ENCODE assay signal across 8 mouse cellular contexts in genomic region chr14:96518151-96518953, GRCm38 (mm10). TPM values are rescaled to one million over a fixed set of nuclear protein-coding genes. Genes with fewer than 3 reads are reported as not detected.
DNase-seq lines count a peak whose midpoint lies in the region; ATAC-seq and TF ChIP-seq lines count a peak whose summit lies in the region.

No protein-coding gene starts in this region.

- H3K4me3 ChIP-seq in heart, embryonic 15.5 days: peak overlapping the region; percentile 48
- H3K4me3 ChIP-seq in forebrain, embryonic 14.5 days (ENCODE audit: low read depth, low read length): peak overlapping the region; percentile 49
- H3K4me3 ChIP-seq in olfactory bulb, adult 2 months (ENCODE audit: insufficient read depth, low read depth, low read length): peak overlapping the region; percentile 80

- under 1% methylated on average over 35 of the region's 35 CpGs for WGBS in heart, embryonic 15.5 days
- WGBS in forebrain, embryonic 14.5 days: under 1% methylated on average over 35 of the region's 35 CpGs
- WGBS in olfactory bulb, adult 2 months: 1% methylated on average over 35 of the region's 35 CpGs

- no peak for TF ChIP-seq CTCF in olfactory bulb, adult 2 months (IDR thresholded peaks at IDR 0.05; ENCODE audit: insufficient read depth, low read depth, low read length)

- no peaks in the 10 kb centered on the region for H3K9me3 ChIP-seq in heart, embryonic 15.5 days (replicated peaks)
- H3K9me3 ChIP-seq in forebrain, embryonic 14.5 days (replicated peaks; ENCODE audit: control insufficient read depth, low read length): no peaks in the 10 kb centered on the region

- peak overlapping the region; percentile 33 for H3K9ac ChIP-seq in heart, embryonic 15.5 days
- H3K9ac ChIP-seq in forebrain, embryonic 14.5 days (ENCODE audit: low read length): peak overlapping the region; percentile 70

- H3K27me3 ChIP-seq in heart, embryonic 15.5 days: peaks cover 26% of the 10 kb centered on the region
- H3K27me3 ChIP-seq in forebrain, embryonic 14.5 days (replicated peaks; ENCODE audit: control insufficient read depth, insufficient read depth, low read length): no peaks in the 10 kb centered on the region

- TF ChIP-seq POLR2A in olfactory bulb, adult 2 months (IDR thresholded peaks at IDR 0.05; ENCODE audit: insufficient read depth, low read depth, low read length): no peak

- peaks cover 12% of the 10 kb centered on the region for H3K4me1 ChIP-seq in heart, embryonic 15.5 days (replicated peaks)
- no peaks in the 10 kb centered on the region for H3K4me1 ChIP-seq in forebrain, embryonic 14.5 days (ENCODE audit: control insufficient read depth, insufficient read depth, low read length)
- H3K4me1 ChIP-seq in olfactory bulb, adult 2 months (ENCODE audit: control insufficient read depth, insufficient read depth, low read length): peaks cover 10% of the 10 kb centered on the region; the same call in 1 of the 2 replicates

- no peak overlapping the region for H3K27ac ChIP-seq in heart, embryonic 15.5 days
- 0 out of 2 replicates have a peak overlapping the region, but pooled peaks have one; percentile 17 for H3K27ac ChIP-seq in forebrain, embryonic 14.5 days (ENCODE audit: low read depth, low read length)
- peak overlapping the region; percentile 76 for H3K27ac ChIP-seq in olfactory bulb, adult 2 months (ENCODE audit: insufficient read depth, low read depth, low read length)

- ATAC-seq in heart, embryonic 15.5 days (replicated peaks; ENCODE audit: insufficient number of reproducible peaks, insufficient read depth, low FRiP score, low read depth): no peak
- peak; percentile 82 for ATAC-seq in forebrain, embryonic 14.5 days
- no peak for ATAC-seq in activated CD4-positive, CD25-positive, alpha-beta regulatory T cell, adult 4 months

- no peak for DNase-seq in heart, adult 9 months (ENCODE audit: low spot score in 2 of 2)
- peak; percentile 11 for DNase-seq in R1 (ENCODE audit: low read depth, low spot score)
- peak; percentile 65 for DNase-seq in forebrain, embryonic 14.5 days (ENCODE audit: low spot score)
- peak; percentile 29 to 30 for DNase-seq in left cerebral cortex, postnatal 36 days (ENCODE audit: low spot score in 2 of 2)
- DNase-seq in c-Kit-positive CD71-positive TER-119-positive erythroid progenitor cells, embryonic 14.5 days (ENCODE audit: low spot score): no peak

- H3K4me2 ChIP-seq in heart, embryonic 15.5 days: peak overlapping the region; percentile 92
- H3K4me2 ChIP-seq in forebrain, embryonic 14.5 days (ENCODE audit: low read length): peak overlapping the region; percentile 88

- no peaks in the 10 kb centered on the region for H3K36me3 ChIP-seq in heart, embryonic 15.5 days
- H3K36me3 ChIP-seq in forebrain, embryonic 14.5 days (ENCODE audit: control insufficient read depth, insufficient read depth, low read length): no peaks in the 10 kb centered on the region

- intact Hi-C loops in left cerebral cortex, postnatal 36 days (cut with DNase I): no loop called here

RNA-seq across cellular contexts. Expression of gene Klhl1, which starts 0.6 kb away (rescaled TPM):
- polyA plus RNA-seq in heart, embryonic 15.5 days (2015; fragmentation: Nextera tagmentation; extraction: Ambion mirVana): not detected in 2 replicates
- 2.0 and 2.9 TPM in 2 replicates for polyA plus RNA-seq in forebrain, embryonic 14.5 days (2014; fragmentation: Nextera tagmentation; extraction: Ambion mirVana)
- 1 to 10 TPM; 2.1 to 2.7 TPM for total RNA-seq in left cerebral cortex, postnatal 36 days (2021)
- polyA plus RNA-seq in olfactory bulb, adult 2 months (2012; ENCODE audit: insufficient read depth, insufficient read length, low replicate concordance, missing spikeins): not detected in 2 replicates
- not detected for polyA plus RNA-seq in activated CD4-positive, CD25-positive, alpha-beta regulatory T cell, adult 4 months (2017; shearing (Covaris generic))

Comparison
In these comparisons a context has a peak if more than half of its experiments do, and no peak if none do; other contexts are left out.
1. DNase-seq: peak in R1 (single experiment), forebrain, embryonic 14.5 days (single experiment) and left cerebral cortex, postnatal 36 days (2 of 2); none in heart, adult 9 months (0 of 2) and c-Kit-positive CD71-positive TER-119-positive erythroid progenitor cells, embryonic 14.5 days (single experiment).
2. Peak in every context shown above with its lines, with median percentiles within 50 percentile points of each other: H3K4me3 ChIP-seq.